Mouse (Mus musculus): Measurements from ENCODE around the gene Wnt7b.

The Wnt7b gene

DNA sequence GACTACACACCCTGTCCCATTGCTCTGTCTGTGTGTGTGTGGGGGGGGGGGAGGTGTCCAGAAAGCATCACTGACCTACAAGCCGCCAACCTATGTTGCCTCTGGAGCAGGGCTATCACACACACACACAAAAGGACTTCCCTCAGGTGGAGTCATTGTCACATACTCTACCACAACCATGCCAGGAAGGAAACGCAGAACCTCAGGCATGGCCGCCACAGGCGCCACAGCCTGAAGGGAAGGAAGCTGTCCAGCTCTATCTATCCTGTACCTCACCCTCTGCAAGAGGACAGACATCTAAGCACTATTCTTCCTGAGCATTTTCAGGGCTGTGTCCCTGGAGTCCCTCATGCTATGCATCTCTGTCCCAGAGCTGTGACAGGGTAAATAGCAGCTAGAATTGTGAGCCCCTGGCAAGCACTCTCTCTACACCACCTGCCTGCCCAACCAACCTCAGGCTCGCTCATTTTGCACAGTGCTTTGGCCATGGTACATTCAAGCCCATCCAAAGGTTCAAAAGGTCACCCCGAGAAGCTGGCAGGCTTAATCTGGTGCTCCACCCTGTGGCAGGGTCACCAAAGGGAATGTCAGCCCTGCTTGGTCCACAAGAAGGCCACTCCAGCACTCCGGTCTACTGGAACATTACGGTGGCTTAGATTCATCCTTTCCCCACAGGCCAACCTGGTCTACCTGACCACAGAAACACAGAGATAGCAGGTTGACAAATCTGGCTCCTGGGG lies 12.1 kb downstream of the Wnt7b start:
- DNase-seq (ENCODE audit: low spot score), result no peak

DNA sequence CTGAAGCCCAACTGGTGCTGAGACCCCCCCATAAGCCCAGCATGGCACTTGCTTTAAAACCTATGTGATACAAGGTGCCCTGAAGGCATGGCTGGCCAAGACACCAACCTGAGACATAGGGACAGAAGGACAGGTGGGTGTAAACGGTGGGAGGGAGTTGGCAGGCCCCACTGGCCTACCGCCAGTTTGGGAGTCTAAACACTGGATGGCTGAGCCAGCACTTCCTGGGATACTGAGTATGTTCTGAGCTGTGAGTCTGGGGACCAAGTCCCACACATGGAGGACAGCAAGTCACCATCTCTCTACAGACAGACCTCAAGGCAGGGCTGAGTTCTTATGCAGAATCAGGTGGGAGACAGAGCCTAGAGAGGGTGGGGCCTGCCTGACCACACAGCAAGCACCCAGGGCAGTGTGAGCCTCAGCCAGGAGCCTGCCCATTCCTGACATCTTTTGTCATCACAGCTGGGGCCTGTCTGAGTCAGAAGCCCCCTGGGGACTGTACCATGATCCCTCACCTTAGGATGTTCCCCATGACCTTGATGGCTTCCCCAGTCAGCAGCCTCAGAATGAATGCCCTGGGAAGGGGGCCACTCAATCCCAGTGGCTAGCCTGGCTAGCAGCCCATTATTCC lies 13.0 kb downstream of the Wnt7b start:
- no peak for DNase-seq (ENCODE audit: low spot score)

DNA sequence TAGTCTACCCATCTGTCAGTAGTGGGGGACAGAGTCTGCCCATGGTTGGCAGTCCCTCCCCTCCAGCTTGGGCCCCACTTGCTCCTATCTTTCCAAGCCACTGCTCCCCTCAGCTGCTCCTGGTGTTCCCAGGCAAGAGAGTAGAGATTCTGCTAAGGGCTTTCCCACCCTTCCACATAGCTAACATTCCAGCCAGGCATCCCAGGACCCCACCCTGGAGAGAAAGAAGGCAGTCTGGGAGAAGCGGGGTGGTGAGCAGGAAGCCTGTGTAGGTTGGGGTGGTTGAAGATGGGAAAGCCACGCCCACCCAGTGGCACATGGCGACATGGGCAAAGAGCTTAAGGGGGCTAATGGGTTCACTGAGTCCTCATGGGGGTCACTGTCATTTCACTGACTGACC lies 13.9 kb downstream of the Wnt7b start:
- no peak for DNase-seq (ENCODE audit: low spot score)

DNA sequence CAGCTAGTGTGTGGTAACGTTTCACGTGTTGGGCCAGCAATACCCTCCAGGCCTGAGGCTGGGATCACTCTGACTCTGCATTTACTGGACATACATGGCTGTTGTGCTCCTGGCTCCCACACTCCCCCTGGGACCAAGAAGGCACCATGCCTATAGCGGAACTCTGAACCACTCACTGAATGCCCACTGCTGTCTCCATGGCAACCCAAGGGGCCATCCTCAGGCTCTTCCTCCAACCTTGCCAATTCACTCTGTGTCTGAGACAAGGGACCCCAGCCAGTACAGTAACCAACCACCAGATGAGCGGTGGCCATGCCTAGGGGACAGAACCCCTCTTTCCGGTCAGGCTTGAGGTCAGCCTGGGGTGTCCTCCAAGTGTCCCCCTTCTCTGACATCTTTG lies 17.3 kb downstream of the Wnt7b start:
- DNase-seq (ENCODE audit: low spot score), result no peak

DNA sequence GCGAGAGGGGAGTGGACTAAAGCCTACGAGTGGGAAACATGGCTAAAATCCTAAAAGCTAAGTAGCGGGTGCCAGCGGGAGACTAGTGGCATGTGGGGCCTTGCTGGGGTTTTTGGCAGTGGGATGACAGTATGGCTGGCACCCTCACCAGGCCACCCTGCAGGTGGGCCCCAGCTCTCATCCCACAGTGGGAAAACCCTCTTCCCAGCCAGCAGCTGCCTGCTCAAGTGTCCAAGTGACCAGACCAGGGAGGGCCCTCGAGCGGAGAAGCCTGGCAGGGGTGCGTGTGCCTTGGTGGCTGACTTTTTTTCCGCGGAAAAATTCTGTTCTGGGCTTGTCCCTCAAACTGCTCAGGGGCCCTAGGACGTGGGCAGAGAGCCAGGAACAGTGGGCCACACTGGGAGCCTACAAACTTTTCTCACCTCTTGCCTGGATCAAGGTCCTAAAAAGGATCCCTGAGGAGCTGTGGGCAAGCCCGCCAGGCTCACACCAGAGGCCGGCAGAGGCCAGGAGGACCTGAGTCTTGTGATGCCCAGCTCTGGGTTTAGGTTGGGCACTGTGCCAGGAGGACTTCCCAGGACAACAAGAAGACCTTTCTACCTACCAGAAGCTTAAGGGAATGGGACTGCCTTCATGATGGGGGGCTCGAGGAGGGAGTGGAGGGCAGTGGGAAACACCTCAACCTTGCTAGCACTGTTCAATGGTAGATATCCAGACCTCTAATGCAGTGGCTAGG lies 18.1 kb downstream of the Wnt7b start:
- no peak for DNase-seq (ENCODE audit: low spot score)

DNA sequence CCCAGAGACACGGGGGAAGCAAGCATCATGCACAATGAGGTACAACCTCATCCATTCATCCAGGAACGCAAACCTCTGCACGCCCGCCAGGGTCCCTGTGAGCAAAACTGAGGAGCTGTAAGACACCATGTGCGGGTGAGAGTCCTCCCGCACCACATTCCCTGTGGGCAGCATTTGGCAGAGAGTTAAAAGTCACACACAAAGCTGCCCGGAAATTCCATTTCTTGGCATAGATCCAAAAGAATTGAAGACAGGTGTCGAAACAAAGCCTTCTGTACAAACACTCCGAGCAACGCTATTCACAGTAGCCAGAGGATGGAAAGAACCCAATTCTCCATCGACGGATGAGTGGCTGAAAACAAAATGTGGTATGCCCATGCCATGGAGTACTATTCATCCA lies 20.3 kb downstream of the Wnt7b start:
- DNase-seq (ENCODE audit: low spot score), result no peak

DNA sequence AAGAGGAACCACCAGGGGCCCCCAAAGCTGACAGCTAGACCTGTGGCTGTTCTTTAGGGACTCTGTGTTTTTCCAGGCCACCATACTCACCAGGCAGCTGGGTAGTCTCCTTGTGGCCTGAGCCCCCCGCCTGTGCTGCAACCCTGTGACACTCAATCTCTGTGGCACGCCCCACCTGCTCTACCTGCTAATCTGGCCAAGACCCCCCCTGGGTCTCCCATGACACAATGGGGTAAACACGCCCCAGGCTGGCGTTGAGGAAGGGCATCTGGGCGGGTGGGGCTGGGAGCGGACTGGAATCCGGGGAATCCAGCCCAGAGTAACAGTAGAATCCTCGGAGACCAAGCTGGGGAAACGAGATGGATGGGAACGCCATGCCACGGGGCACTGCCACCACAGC lies 21.4 kb downstream of the Wnt7b start:
- no peak for DNase-seq (ENCODE audit: low spot score)

DNA sequence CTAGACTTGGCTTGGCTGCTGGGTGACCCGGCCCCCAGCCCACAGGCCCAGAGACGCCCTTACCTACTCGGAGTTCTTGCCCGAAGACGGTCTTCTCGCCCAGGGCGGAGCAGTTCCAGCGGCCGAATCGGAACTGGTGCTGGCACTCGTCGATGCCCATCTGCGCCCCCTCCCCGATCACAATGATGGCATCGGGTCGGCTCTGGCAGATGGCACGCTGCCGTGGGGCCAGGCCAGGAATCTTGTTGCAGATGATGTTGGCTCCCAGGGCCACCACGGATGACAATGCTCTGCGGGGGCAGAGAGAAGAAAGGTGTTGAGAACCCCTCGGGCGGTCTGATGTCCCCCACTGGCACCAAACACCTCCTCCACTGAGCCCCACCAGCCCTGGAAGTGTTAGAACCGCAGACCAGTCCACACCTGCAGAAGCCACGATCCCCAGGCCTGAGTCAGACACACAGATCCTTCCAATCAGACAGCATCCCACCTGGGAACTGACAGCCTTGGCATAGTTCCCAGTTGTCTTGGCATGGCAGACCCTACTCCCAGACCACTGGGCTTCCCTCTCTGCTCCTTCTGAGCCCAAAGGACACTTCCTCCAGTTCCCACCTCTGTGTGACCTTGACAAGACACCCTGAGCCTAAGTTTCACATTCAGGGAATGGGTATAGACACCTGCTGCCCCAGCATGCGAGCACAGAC lies 23.3 kb downstream of the Wnt7b start:
- no peak for DNase-seq (ENCODE audit: low spot score)

DNA sequence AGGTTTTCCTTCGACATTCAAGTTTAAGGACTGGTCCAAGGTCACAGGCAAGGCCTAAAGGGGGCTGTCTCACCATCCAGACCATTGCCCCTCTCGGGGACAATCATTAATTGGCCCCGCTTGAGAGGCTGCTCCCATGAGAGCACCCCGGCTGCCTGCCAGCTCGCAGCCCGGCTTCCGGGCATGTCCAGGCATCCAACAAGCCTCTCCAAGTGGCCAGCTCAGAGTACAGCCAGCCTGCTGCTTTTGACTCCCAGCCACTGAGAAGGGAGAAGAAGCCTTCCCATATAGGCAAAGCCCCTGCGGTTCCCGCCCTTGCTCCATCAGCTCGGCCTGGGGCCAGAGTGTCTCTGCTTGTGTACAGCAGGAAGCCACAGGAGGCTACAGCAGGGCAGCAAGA lies 26.5 kb downstream of the Wnt7b start:
- no peak for DNase-seq (ENCODE audit: low spot score)

DNA sequence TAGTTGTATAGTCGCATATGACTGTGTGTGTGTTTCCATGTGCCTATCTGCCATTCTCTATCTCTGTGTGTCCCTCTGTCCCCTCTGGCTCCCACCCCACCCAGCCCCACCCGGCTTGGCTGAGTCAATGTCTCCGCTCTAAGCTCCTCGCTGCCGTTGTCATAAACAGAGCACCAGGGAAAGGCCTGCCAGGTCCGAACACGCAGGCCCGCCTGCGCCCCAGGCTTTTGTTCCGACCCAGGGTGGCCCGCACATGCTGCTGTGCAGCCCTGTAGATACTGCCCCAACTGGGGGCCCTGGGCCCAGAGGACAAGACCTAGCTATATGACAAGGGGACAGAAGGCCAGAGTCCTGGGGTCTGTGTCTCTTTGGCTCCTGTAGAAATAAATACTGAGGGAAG lies 28.9 kb downstream of the Wnt7b start:
- DNase-seq (ENCODE audit: low spot score), result no peak

DNA sequence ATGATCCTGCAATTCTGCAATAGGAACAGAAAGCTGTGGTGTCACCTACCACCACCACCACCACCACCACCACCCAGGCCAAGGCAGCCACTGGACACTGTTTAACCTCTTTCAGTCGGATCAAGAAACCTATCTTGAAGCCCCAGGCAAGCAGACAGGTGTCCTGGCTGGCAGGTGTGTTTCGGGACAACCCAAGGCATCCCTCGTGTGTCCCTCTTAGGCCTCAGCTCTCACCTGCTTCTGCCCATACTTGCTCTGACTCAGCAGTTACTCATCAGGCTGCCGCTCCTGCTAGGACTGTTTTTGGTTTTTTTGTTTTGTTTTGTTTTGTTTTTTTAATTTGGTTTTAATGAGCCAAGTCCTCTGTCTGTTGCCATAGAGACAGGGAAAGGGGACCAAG lies 35.8 kb downstream of the Wnt7b start:
- DNase-seq (ENCODE audit: low spot score), result no peak

DNA sequence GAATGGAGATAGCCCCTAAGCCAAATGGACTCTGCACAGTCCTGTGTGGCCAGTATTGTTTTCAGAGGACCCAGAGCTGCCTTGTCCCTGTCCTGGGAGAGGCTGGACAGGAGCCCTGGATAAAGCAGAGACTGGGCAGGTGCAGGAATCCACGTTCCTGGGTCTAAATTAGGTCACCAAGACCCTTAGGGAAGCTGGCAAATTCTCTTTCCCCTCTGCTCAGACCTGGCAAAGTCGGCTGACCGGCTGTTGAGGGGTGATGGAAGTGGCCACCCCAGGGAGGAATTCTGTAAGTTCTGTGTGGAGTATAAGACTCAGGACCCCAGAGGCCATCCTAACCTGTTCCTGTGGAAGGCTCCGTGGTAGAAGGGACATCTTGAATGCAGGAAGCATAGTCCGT lies 36.9 kb downstream of the Wnt7b start:
- no peak for DNase-seq (ENCODE audit: low spot score)

DNA sequence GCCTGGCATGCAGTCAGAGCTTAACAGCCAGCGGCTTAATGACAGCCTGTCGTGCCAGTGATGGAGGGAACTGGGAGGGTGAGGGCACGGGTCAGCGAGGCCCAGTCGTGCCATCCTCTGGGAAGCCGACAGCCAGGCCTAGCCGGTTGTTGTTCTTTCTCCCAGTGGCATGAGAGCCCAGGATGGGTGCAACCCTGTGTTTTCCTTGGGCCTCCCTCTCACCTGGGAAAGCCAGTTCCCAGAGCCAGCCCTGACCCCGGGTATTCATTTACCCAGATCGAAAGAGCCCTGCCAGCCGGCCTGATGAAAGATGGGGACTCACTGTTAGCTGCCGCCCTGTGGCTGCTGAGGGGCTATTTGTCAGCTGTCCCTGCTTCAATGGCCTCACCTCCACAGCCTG lies 44.1 kb downstream of the Wnt7b start:
- no peak for DNase-seq (ENCODE audit: low spot score)

DNA sequence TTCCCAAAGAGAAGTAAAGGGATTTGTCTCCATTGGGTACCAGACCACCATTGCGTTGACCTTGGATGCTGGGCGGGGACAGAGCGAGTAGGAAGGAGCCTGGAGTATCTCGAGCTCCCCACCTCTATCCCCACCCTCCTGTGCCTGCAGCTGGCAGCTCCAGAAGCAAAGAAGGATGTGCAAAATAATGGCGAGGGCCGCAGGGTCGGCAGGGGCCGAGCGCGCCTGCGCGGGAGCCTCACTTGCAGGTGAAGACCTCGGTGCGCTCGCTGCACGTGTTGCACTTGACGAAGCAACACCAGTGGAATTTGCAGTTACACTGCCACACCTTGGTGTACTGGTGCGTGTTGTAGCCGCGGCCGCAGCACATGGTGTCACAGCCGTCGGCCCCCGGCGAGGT lies 45.1 kb downstream of the Wnt7b start:
- DNase-seq (ENCODE audit: low spot score), result no peak

DNA sequence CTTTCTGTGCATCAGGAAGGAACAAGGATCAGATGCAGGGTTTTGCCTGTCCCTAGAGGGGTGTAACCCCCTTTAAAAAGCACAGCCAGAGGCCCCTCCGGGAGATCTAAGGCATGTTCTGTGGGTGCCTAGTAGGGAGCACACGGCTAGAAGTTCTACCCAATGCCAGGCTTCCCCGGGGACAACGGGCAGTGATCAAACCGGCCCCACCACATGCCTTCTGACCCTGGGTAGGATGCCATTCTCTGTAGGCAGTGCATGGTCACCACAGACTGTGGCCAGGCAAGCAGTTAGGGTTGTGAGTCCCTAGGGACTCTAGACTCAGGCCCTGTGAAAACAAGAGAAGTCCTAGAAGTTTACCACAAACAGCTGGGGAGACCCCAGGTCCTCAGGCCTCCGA lies 47.6 kb downstream of the Wnt7b start:
- DNase-seq (ENCODE audit: low spot score), result no peak

DNA sequence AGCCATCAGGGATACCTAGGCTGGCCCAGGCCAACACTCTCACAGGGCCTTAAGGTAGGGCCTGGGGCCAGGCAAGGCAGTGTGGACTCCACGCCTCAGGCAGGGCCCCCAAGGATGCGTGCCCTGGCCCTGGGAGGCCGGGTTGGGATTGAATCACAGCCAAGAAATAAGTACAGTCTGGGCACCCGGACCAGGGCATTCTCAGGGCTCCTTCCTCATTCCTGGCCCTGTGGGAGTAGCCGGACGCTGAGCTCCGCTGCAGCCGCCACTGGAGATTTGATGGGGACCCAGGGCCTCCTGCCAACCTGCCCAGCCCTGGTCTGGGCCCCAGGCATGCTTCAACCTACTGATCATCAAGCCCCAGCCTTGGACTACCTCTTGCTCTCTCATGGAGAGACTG lies 48.1 kb downstream of the Wnt7b start:
- no peak for DNase-seq (ENCODE audit: low spot score)

DNA sequence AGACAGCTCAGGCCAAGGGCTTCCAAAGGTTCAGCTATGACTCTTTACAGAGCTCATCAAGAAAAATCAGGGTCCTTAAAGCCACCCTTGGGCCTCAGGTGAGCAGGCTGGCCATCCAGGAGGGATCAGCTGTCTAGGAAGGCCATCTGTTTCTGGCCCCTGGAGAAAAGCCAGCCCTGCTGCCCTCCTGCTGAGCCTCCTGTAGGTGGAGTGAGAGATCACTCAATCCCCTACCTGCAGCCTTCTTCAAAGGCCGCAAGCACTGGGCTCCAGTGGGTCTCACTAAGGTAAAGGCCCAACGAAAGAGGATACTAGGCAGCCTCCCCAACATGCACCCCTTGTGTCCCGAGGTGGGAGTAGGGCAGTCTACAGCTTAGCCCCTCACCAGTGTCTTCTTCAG lies 50.2 kb downstream of the Wnt7b start:
- no peak for DNase-seq (ENCODE audit: low spot score)

DNA sequence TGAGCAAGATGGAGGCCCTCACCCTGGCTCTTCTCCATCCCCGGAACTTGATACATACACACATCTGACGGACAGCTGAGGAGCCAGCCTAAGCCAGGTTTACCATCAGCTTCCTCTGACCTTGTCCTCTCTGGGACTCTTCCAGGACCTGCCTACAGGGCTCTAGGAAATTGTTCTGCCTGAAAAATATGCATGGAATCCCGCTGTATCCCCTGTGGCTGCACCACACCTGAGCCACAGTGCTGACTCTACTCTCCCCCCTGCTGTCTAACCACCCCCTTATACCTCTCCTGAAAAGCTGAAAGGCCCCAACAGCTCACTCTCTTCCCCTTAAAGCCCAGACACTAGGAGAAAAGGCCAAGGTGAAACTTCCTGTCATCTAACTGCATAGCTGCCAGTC lies 52.4 kb downstream of the Wnt7b start:
- DNase-seq (ENCODE audit: low spot score), result no peak

DNA sequence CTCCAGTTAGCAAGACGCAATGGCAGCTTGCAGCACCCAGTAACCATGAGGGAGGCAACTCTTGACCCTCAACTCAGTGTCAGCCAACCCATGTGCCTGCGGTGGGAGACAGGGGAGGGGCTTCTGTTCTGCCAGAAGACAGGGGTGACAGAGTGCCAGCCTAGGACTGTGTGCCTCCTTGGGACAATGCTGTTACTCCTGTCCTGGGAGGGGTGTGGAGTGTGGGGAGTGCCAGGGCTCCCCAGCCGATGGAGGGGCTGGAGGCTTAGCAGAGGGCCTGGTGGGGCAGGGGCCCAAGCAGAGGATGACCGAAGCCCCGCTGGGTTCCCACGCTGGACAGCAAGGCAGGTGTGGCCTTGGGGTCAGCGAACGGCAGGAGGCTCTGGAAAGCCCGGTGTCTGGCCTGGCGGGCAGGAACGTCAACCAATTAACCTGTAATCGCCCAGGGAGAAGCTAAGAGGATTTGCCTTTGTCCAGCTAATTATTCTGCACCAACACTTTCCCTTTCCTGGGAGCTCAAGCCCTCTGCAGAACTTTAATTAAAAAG lies 57.8 kb downstream of the Wnt7b start:
- no peak for DNase-seq (ENCODE audit: low spot score)

DNA sequence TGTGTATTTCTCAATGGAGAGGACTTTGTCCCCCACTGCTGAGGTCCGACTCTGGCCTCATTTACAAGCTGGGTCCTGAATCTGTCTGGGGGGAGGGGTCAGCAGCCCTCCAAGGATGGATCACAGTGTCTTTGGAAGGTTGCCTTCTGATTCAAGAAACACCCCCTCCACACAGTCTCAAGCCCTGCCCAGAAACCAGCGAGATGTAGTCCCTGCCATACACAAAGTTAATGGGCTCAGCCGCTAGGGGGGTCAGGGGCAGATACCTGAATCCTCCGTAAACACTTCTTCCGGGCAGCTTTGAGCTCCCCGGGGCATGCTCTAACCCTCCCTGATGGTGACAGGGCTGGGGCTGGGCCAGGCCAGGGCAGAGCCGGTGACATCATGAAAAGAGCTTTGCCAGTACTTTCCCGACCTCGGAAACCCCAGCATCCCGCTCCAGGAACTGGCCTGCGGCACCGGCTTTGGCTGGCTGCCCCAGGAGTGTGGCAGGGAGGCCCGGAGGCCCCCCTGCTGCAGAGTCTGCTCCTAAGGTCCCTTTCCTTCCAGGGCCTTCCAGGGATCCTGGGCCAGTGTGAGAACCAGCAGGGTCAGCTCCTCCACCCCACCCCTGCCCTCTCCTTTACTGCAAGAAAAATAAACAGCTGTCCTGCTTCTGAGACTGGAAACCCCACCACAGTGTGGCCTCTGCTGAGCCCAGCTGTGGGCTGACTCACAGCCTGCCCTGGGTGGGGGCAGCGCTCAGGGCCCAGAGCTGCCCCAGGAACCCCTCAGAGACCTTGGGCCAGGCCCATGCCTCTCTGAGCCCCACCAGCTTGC lies 58.9 kb downstream of the Wnt7b start:
- no peak for DNase-seq (ENCODE audit: low spot score)

DNA sequence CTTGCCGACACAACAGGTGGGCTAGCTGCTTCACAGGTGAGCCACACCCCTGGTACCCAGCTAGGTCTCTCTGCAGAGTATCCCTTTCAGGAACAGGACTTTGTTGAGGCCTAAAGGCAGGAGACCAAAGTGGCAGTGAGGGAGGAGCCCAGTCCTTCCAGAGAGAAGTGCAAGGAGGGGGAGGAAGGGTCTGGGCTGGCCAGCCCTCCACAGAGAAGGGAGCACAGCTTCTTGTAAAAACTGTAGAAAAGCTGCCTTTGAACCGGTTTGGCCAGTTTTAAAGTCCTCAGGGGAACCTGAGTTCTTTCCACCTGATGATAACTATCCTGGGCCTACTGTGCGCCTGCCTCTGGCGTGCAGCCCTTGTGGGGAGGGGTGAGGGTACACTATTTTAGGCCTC lies 62.8 kb downstream of the Wnt7b start:
- DNase-seq (ENCODE audit: low spot score), result no peak
